Mouse (Mus musculus): Measurements from ENCODE around the gene Nrp1. TPM values are rescaled to one million over a fixed set of nuclear protein-coding genes. Genes with fewer than 3 reads are reported as not detected.

Gene Nrp1
- polyA plus RNA-seq, 1 experiment from 2014 or later = 158 TPM

DNA sequence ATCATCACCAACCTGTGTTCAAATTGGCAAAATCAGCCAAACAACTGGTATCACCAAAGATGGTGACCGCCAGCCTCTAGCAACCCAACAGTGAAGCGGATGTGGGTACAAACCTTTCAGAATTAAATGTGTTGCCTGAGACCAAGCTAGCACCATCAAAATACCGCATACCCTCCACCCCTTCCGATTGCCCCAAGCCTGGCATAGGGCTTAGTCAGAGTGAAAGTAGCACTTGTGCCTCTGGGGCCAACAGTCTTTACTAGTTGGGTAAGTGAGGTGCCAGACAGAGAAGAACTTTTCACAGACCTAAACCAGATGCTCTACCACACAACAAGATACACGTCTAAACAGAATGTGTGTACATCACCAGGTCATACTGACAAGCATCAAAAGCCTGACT is 191.3 kb downstream of the Nrp1 start:
- Histone ChIP-seq H3K27me3 (replicated peaks; ENCODE audit: insufficient read depth, low read length) (no peaks in the 10 kb centered on the region), H3K4me2 (replicated peaks; ENCODE audit: low read depth, low read length) (no peak overlapping the region), H3K9me3 (ENCODE audit: low read length) (no peaks in the 10 kb centered on the region), H3K4me3 (ENCODE audit: low read depth, low read length) (no peak overlapping the region), H3K9ac (replicated peaks; ENCODE audit: low read depth) (no peak overlapping the region), H3K36me3 (ENCODE audit: insufficient read depth, low read length) (no peaks in the 10 kb centered on the region), H3K4me1 (ENCODE audit: insufficient read depth, low read depth, low read length) (no peaks in the 10 kb centered on the region), H3K27ac (ENCODE audit: low read length) (no peak overlapping the region)
- ATAC-seq (no peak), DNase-seq (ENCODE audit: low spot score) (no peak)
- 93% methylated on average over 5 of the region's 5 CpGs for WGBS
- TF ChIP-seq EP300 (IDR thresholded peaks at IDR 0.05) (no peak), CTCF (IDR thresholded peaks at IDR 0.05) (no peak)

DNA sequence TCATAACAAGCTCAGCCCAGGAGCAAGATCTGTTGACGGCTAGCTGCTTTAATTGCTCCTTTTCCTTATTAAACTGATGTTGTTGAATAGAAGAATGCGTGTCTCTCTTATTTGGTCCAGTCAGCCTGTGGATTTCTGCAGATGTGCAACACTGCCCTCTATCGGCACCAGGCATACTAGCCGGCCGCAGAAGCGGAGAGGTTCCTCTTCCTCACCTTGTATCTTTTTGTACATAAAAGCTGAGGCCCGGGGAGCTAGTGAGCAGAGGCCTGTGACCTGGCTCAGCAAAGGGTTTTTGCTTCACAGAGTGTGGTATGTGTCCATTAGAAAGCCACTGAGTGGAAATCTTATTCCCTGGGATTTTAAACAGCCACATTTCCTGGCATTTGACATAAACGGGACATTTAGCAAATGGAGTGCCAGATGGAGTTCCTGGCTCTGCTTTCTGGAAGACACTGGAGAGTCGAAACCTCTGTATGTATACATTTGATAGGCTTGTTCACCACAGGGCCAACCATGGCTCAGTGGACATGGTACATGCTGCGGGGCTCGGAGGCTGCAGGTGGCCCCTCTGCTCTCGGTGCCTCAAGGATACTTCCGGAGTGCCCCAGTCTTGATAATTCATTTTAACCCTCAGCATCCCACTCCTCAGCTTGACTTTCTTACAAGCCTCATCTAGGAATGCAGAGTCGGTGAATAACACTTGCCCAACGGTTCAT is 193.2 kb downstream of the Nrp1 start:
- DNase-seq (ENCODE audit: low spot score) = peak; percentile 68
- no peak overlapping the region for H3K27ac ChIP-seq (ENCODE audit: low read length)
- no peak for TF ChIP-seq EP300 (IDR thresholded peaks at IDR 0.05)
- TF ChIP-seq CTCF (IDR thresholded peaks at IDR 0.05) = peak; percentile 88
- H3K4me1 ChIP-seq (ENCODE audit: insufficient read depth, low read depth, low read length) = no peaks in the 10 kb centered on the region
- H3K9ac ChIP-seq (replicated peaks; ENCODE audit: low read depth) = no peak overlapping the region
- H3K27me3 ChIP-seq (replicated peaks; ENCODE audit: insufficient read depth, low read length) = no peaks in the 10 kb centered on the region
- 41% methylated on average over 15 of the region's 15 CpGs for WGBS
- no peaks in the 10 kb centered on the region for H3K36me3 ChIP-seq (ENCODE audit: insufficient read depth, low read length)
- 0 out of 2 replicates have a peak overlapping the region, but pooled peaks have one; percentile 15 for H3K4me2 ChIP-seq (replicated peaks; ENCODE audit: low read depth, low read length)
- no peak for ATAC-seq
- H3K4me3 ChIP-seq (ENCODE audit: low read depth, low read length) = no peak overlapping the region
- H3K9me3 ChIP-seq (ENCODE audit: low read length) = no peaks in the 10 kb centered on the region

MicroRNA genes within 50 kb of the gene (microRNA counts, 519-probe panel; counts per million panel counts)
- not detected for microRNA mmu-miR-1903

Small RNAs within 50 kb of the gene (microRNA-seq; reads per million reads assigned to microRNA genes)
- gene Mir1903 = not detected
